Mouse (Mus musculus) megakaryocyte, embryonic 14.5 days (primary cell): ENCODE data around the gene Ptpra.

Experiments
- FLI1 ChIP-seq: IDR thresholded peaks from 2 replicates; pipeline ENCODE4 v1.6.1; 2012; ENCODE audit warnings: low read length, inconsistent platforms, mixed read lengths
- GATA1 ChIP-seq: IDR thresholded peaks from 3 replicates; pipeline ENCODE4 v1.6.1; 2012; ENCODE audit warnings: mixed read lengths, low read length, inconsistent platforms, borderline replicate concordance

DNA sequence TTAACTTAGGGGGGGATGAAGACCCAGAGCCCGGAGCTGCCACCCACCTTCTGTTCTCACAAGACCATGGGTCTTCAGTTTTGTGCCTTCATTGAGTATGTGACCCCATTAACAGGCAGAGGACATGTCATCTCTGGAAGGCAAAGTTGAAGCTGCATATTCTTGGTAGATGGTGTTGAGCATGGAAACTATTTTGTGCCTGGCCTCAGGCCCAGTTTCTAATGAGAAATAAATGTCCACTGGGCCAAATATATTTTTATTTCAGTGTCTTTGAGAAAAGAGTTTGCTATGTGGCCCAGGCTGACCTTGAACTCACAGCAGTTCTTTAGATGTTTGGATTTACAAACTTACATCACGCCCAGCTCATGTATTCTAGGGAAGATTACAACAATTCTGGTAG is 139.7 kb downstream of the Ptpra start:
- TF ChIP-seq GATA1: no peak
- no peak for TF ChIP-seq FLI1
